Mouse (Mus musculus) bone marrow, adult 2 months (tissue): ENCODE measurements at regions not wholly inside any gene's neighbourhood (a gene's known extent, or its start where the extent isn't known, plus 50 kb on each side); places are given as distances from the start of the nearest gene placed in this dataset.

Experiments used
- CTCF ChIP-seq: fragments of 200-500 bp; IDR thresholded peaks from 2 replicates; pipeline ENCODE4 v1.5.1; 2011; ENCODE audit warnings: low read length, control low read depth; ENCODE audit not compliant: control insufficient read depth, insufficient read depth
- POLR2A ChIP-seq: fragments of 200-500 bp; IDR thresholded peaks from 2 replicates; pipeline ENCODE4 v1.6.1; 2011; ENCODE audit warnings: low read depth, mild to moderate bottlenecking, control low read depth, low read length, borderline replicate concordance; ENCODE audit not compliant: control insufficient read depth

DNA sequence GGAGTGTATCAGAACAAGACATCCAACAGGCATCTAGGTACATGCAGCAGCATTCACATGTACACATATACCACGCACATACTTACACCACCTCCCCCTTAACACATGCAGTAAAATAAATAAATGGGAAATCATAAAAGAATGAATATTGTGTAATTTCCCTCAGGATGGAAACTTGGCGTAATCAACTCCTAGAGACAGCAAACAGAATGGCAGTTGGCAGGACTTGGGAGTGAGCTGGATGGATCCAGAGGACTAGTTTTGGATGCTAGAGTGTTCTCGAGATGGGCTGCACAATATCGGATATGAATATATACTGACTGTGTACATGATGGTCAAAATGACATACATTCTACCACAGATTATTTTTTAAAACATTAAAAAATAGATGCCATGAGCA lies 66.0 kb upstream of the Cd93 start:
- TF ChIP-seq CTCF (no peak), POLR2A (no peak)
